Mouse (Mus musculus) midbrain, embryonic 12.5 days (tissue): ENCODE data around the gene Trat1. TPM values are rescaled to one million over a fixed set of nuclear protein-coding genes. Genes with fewer than 3 reads are reported as not detected.
A peak's percentile ranks its signal among the peaks of the same experiment; 100 is the strongest.

ENCODE experiments used
- ATAC-seq: fragments of 200-750 bp; cut with Nextera tagmentation; 2 replicates; pipeline ENCODE4 v1.8.0; 2017; ENCODE audit warnings: low read depth, moderate TSS enrichment, moderate library complexity; ENCODE audit not compliant: low FRiP score
- H3K27ac ChIP-seq: fragments of 300-500 bp; sonication (generic); replicated peaks from 2 replicates; pipeline ENCODE4 v1.5.1; 2016; ENCODE audit warnings: mild to moderate bottlenecking
- H3K27me3 ChIP-seq: fragments of 300-500 bp; sonication (generic); 2 replicates; pipeline ENCODE4 v1.6.1; 2016; ENCODE audit warnings: mild to moderate bottlenecking
- H3K36me3 ChIP-seq: fragments of 300-500 bp; sonication (generic); 2 replicates; pipeline ENCODE4 v1.6.1; 2016
- H3K4me1 ChIP-seq: fragments of 300-500 bp; sonication (generic); 2 replicates; pipeline ENCODE4 v1.6.1; 2016
- H3K4me2 ChIP-seq: fragments of 300-500 bp; sonication (generic); replicated peaks from 2 replicates; pipeline ENCODE4 v1.6.1; 2016; ENCODE audit warnings: mild to moderate bottlenecking, moderate library complexity
- H3K4me3 ChIP-seq: fragments of 300-500 bp; sonication (generic); 2 replicates; pipeline ENCODE4 v1.5.1; 2016; ENCODE audit warnings: mild to moderate bottlenecking
- H3K9ac ChIP-seq: fragments of 300-500 bp; sonication (generic); replicated peaks from 2 replicates; pipeline ENCODE4 v1.6.1; 2016; ENCODE audit warnings: mild to moderate bottlenecking, moderate library complexity
- H3K9me3 ChIP-seq: fragments of 300-500 bp; sonication (generic); 2 replicates; pipeline ENCODE4 v1.6.1; 2016; ENCODE audit warnings: mild to moderate bottlenecking
- WGBS: fragments of 180-500 bp; shearing (Covaris S2); methylation state at CpG from one replicate; pipeline ENCODE4 v1.1.7; 2016; 5-methylcytosine and 5-hydroxymethylcytosine counted together
- polyA plus RNA-seq: library from polyadenylated mRNA; unstranded; fragments of >200 nt; fragmentation: Nextera tagmentation; extraction: Ambion mirVana; gene quantifications from 2 replicates; pipeline ENCODE4 v1.2.1, GENCODE M21; 2016

Trat1 gene
- polyA plus RNA-seq, 1 experiment from 2014 or later = not detected

DNA sequence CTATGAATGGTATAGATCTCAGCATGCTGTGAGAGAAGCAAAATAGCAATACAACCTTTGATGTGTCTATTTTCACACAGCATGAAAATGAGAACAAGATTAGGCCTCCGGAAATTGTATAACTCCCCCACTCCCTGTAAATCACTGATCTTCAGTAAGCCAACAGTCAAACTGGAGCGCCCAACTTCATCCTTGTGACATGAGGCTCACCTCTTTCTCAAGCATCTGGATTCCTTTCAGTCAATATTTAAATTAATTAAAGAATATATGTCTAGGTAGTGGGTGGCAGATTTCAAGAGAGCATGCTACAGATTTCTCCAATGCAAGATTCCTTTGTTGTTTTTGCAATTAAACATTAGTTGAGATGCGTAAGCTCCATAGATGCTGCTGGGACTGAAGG is 2.6 kb downstream of the Trat1 start:
- no peak for ATAC-seq
- Histone ChIP-seq H3K27me3 (no peaks in the 10 kb centered on the region), H3K36me3 (no peaks in the 10 kb centered on the region), H3K4me3 (no peak overlapping the region), H3K4me2 (no peak overlapping the region), H3K4me1 (no peaks in the 10 kb centered on the region), H3K27ac (no peak overlapping the region), H3K9ac (no peak overlapping the region), H3K9me3 (no peaks in the 10 kb centered on the region)
- 97% methylated on average over 3 of the region's 3 CpGs for WGBS

DNA sequence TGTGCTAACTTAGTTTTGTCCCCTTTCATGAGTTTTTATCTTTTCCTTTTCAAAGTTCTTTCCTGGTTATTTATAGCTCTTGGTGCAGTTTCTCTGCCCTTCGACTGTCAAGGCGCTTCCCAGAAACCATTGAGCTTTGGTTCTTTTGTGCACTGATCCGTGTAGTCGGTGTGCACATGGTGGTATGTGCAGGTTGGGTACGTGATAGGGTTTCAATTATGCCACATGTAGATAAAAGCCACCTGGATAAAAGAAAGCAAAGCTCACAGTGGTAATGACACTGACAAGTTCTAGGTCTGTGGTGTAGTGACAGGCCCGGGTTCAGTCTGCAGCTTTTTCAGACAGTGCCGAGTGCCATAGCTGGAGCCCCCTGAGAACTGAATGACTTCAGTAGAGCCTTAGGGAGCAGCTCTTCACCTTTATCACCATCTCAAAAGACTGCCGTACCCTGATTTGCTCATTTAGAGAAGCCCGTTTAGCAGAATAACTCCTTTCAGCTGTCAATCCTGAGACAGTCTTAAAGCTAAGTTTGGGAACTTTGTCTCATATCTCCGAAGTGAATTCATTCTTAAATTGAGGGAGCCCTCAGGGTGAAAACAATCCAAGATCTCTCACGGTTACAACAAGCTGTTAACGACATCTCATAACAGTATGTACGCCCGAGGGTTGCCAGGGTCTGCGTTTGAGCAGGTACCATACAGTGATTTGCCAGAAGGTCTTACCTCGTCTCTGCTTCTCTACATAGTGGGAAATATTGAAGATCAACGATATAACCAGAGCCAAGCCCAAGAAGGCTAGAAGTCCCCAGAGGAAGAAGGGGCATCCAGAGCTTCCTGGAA is 11.0 kb downstream of the Trat1 start:
- Histone ChIP-seq H3K4me1 (0 out of 2 replicates have a peak, but pooled peaks cover 2% of the 10 kb centered on the region), H3K9ac (no peak overlapping the region), H3K4me3 (no peak overlapping the region), H3K27me3 (no peaks in the 10 kb centered on the region), H3K36me3 (no peaks in the 10 kb centered on the region), H3K4me2 (no peak overlapping the region), H3K27ac (no peak overlapping the region), H3K9me3 (no peaks in the 10 kb centered on the region)
- 83% methylated on average over 17 of the region's 17 CpGs for WGBS
- ATAC-seq = no peak

GRCm38 (mm10) chr16:48750145-48750827 is 21.5 kb downstream of the Trat1 start:
- ATAC-seq = peak; percentile 60; the same call in 1 of the 2 replicates
- H3K9ac ChIP-seq = 0 out of 2 replicates have a peak overlapping the region, but pooled peaks have one; percentile 24
- H3K4me2 ChIP-seq = peak overlapping the region; percentile 42
- H3K27ac ChIP-seq = no peak overlapping the region
- H3K4me1 ChIP-seq = 0 out of 2 replicates have a peak, but pooled peaks cover 3% of the 10 kb centered on the region
- 0 out of 2 replicates have a peak overlapping the region, but pooled peaks have one; percentile 9 for H3K4me3 ChIP-seq
- H3K27me3 ChIP-seq = no peaks in the 10 kb centered on the region
- 13% methylated on average over 26 of the region's 26 CpGs for WGBS
- no peaks in the 10 kb centered on the region for H3K9me3 ChIP-seq
- H3K36me3 ChIP-seq = no peaks in the 10 kb centered on the region

GRCm38 (mm10) chr16:48745418-48745817 is 26.4 kb downstream of the Trat1 start:
- Histone ChIP-seq H3K9ac (no peak overlapping the region), H3K9me3 (no peaks in the 10 kb centered on the region), H3K36me3 (no peaks in the 10 kb centered on the region), H3K27ac (no peak overlapping the region), H3K27me3 (no peaks in the 10 kb centered on the region), H3K4me3 (no peak overlapping the region), H3K4me2 (no peak overlapping the region), H3K4me1 (0 out of 2 replicates have a peak, but pooled peaks cover 3% of the 10 kb centered on the region)
- 82% methylated on average over 2 of the region's 2 CpGs for WGBS
- ATAC-seq = no peak

- WGBS = 77% methylated on average over 2 of the region's 2 CpGs
- ATAC-seq = no peak
- Histone ChIP-seq H3K4me3 (no peak overlapping the region), H3K4me1 (no peaks in the 10 kb centered on the region), H3K27ac (no peak overlapping the region), H3K9me3 (no peaks in the 10 kb centered on the region), H3K4me2 (no peak overlapping the region), H3K27me3 (no peaks in the 10 kb centered on the region), H3K36me3 (no peaks in the 10 kb centered on the region), H3K9ac (no peak overlapping the region)
These were observed 26.8 kb downstream of the Trat1 start for GRCm38 (mm10) chr16:48745011-48745410.

DNA sequence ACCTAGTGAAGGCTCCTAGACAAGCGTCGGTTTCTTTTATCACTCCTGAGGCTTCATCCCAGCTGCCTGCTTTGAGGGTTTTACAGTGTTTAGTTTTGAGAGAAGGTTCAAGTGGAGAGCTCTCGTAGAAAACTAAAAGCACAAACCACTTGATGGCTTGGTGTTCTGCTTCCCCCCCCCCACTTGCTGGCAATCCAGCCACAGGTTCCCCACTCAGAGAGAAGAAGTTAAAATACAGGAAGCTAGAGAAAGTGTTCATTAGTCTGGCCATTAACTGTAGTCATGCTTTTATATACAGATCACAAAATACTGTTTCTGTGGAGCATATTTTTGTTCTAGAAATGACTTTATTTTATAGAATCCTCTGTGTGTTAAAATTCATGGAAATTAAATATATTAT is 30.3 kb downstream of the Trat1 start:
- Histone ChIP-seq H3K27me3 (no peaks in the 10 kb centered on the region), H3K4me1 (no peaks in the 10 kb centered on the region), H3K9me3 (no peaks in the 10 kb centered on the region), H3K4me3 (no peak overlapping the region), H3K27ac (no peak overlapping the region), H3K9ac (no peak overlapping the region), H3K4me2 (no peak overlapping the region), H3K36me3 (no peaks in the 10 kb centered on the region)
- no peak for ATAC-seq
- WGBS = 76% methylated on average over 3 of the region's 3 CpGs

GRCm38 (mm10) chr16:48739974-48740373 is 31.8 kb downstream of the Trat1 start:
- Histone ChIP-seq H3K27me3 (no peaks in the 10 kb centered on the region), H3K27ac (no peak overlapping the region), H3K4me1 (no peaks in the 10 kb centered on the region), H3K9ac (no peak overlapping the region), H3K4me2 (no peak overlapping the region), H3K36me3 (no peaks in the 10 kb centered on the region), H3K9me3 (no peaks in the 10 kb centered on the region), H3K4me3 (no peak overlapping the region)
- WGBS = 89% methylated on average over 6 of the region's 6 CpGs
- no peak for ATAC-seq

- Histone ChIP-seq H3K4me1 (no peaks in the 10 kb centered on the region), H3K4me3 (no peak overlapping the region), H3K27ac (no peak overlapping the region), H3K36me3 (no peaks in the 10 kb centered on the region), H3K9me3 (no peaks in the 10 kb centered on the region), H3K4me2 (no peak overlapping the region), H3K9ac (no peak overlapping the region), H3K27me3 (no peaks in the 10 kb centered on the region)
- no peak for ATAC-seq
- WGBS = 83% methylated on average over 2 of the region's 2 CpGs
These were observed 33.4 kb downstream of the Trat1 start for GRCm38 (mm10) chr16:48738429-48738828.

GRCm38 (mm10) chr16:48736890-48737289 is 34.9 kb downstream of the Trat1 start:
- H3K27ac ChIP-seq = no peak overlapping the region
- no peaks in the 10 kb centered on the region for H3K9me3 ChIP-seq
- WGBS = 95% methylated on average over 3 of the region's 3 CpGs
- no peak overlapping the region for H3K4me2 ChIP-seq
- no peak overlapping the region for H3K9ac ChIP-seq
- no peak for ATAC-seq
- no peaks in the 10 kb centered on the region for H3K36me3 ChIP-seq
- H3K27me3 ChIP-seq = no peaks in the 10 kb centered on the region
- H3K4me1 ChIP-seq = no peaks in the 10 kb centered on the region
- no peak overlapping the region for H3K4me3 ChIP-seq

DNA sequence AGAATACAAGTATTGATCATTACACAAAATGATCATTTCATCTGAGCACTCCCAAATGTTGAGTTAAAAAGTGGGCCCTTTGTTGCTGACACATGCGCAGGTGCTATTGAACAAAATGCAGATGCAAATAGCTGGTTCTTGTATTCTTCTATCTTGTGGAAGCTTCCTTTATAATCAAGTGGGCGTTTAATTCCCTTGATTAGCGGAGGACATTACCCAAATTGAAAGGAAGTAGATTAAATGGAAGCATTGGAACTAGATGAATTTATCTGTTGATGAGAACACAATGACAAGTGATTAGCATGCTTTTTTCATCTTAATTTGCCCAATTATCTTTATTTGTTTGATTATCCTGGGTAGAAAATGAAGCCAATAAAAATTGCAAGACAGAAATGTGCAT is 51.6 kb downstream of the Trat1 start:
- Histone ChIP-seq H3K4me1 (no peaks in the 10 kb centered on the region), H3K36me3 (no peaks in the 10 kb centered on the region), H3K4me2 (no peak overlapping the region), H3K27ac (no peak overlapping the region), H3K4me3 (no peak overlapping the region), H3K9ac (no peak overlapping the region), H3K9me3 (no peaks in the 10 kb centered on the region), H3K27me3 (no peaks in the 10 kb centered on the region)
- no peak for ATAC-seq
- 88% methylated on average over 3 of the region's 3 CpGs for WGBS

DNA sequence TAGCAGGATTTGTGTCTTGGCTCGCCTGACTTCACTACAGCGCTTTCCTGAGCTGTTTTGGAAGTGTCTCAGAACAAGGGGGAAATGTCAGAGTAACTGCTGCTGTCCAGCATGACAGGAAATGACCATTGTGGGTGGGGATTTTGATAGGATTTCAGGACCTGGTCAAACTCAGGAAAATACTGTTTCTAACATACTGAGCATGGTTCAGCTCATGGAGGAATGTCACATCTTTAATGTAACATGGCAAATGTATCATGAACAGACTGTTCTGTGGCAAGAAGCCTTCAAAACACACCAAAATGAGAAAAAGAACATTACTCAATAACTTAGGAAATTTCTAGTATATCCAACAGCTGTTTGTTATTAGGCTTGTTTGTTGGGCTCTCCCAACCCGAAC is 52.1 kb downstream of the Trat1 start:
- Histone ChIP-seq H3K4me1 (no peaks in the 10 kb centered on the region), H3K4me2 (no peak overlapping the region), H3K36me3 (no peaks in the 10 kb centered on the region), H3K4me3 (no peak overlapping the region), H3K9me3 (no peaks in the 10 kb centered on the region), H3K9ac (no peak overlapping the region), H3K27ac (no peak overlapping the region), H3K27me3 (no peaks in the 10 kb centered on the region)
- ATAC-seq = no peak
- WGBS = 76% methylated on average over 3 of the region's 3 CpGs

DNA sequence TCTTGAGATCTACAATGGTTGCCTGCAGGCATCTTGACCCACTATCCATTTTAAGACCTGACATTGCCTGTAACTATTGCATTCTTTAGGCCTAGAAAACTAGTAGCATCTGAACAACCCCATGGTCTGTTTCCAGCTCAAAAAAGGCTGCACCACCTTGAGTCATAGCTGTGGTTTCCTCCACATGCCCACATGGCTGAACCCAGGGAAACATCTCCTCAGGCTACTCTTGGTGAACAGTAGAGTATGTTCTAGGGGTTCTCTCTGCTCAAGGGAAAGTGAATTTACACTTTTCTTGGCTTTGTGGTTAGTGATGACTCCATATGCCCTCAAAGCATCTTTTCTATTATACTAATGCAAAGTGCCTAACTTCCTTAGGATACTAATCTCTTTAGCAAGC is 55.5 kb downstream of the Trat1 start:
- ATAC-seq = no peak
- H3K4me3 ChIP-seq = no peak overlapping the region
- no peaks in the 10 kb centered on the region for H3K4me1 ChIP-seq
- H3K27ac ChIP-seq = no peak overlapping the region
- no peaks in the 10 kb centered on the region for H3K9me3 ChIP-seq
- H3K9ac ChIP-seq = no peak overlapping the region
- no peaks in the 10 kb centered on the region for H3K27me3 ChIP-seq
- H3K36me3 ChIP-seq = no peaks in the 10 kb centered on the region
- H3K4me2 ChIP-seq = no peak overlapping the region
